Mouse (Mus musculus): ENCODE measurements around the gene Olfr1016.

Olfr1016 gene

GRCm38 (mm10) chr2:85802444-85802843, at the start of gene Olfr1016:
Gene Olfr1016, minus strand, starts transcription at chr2:85802544.
- DNase-seq (ENCODE audit: low read depth, low spot score) = no peak

- no peak for DNase-seq (ENCODE audit: low read depth, low spot score)
Observed at GRCm38 (mm10) chr2:85846730-85847129, 44.4 kb upstream of the Olfr1016 start, which contains the start of gene Olfr1020. Gene Olfr1020, plus strand, starts transcription at chr2:85847030.

- DNase-seq (ENCODE audit: low read depth, low spot score) = no peak
Observed at GRCm38 (mm10) chr2:85845383-85845782, 43.0 kb upstream of the Olfr1016 start, which contains the start of gene Olfr1019. Gene Olfr1019, minus strand, starts transcription at chr2:85845483.

GRCm38 (mm10) chr2:85818179-85818578, 15.8 kb upstream of the Olfr1016 start, which contains the start of gene Olfr1018:
Gene Olfr1018, plus strand, starts transcription at chr2:85818479.
- DNase-seq (ENCODE audit: low read depth, low spot score) = no peak

GRCm38 (mm10) chr2:85804501-85804900, 2.2 kb upstream of the Olfr1016 start:
- no peak for DNase-seq (ENCODE audit: low read depth, low spot score)

GRCm38 (mm10) chr2:85792331-85792730, 10.0 kb downstream of the Olfr1016 start:
- peak; percentile 8 for DNase-seq (ENCODE audit: low read depth, low spot score)

- DNase-seq (ENCODE audit: low read depth, low spot score) = no peak
Observed at GRCm38 (mm10) chr2:85781717-85782116, 20.6 kb downstream of the Olfr1016 start, which contains the start of gene Olfr1015. Gene Olfr1015, plus strand, starts transcription at chr2:85782017.

GRCm38 (mm10) chr2:85772413-85772812, 29.9 kb downstream of the Olfr1016 start, which contains the start of gene Olfr1014:
Gene Olfr1014, plus strand, starts transcription at chr2:85772713.
- no peak for DNase-seq (ENCODE audit: low read depth, low spot score)

GRCm38 (mm10) chr2:85766798-85767197, 35.5 kb downstream of the Olfr1016 start, which contains the start of gene Olfr1013:
Gene Olfr1013, plus strand, starts transcription at chr2:85767098.
- DNase-seq (ENCODE audit: low read depth, low spot score) = no peak

GRCm38 (mm10) chr2:85762666-85763065, 39.7 kb downstream of the Olfr1016 start, which contains the start of gene Olfr1012:
Gene Olfr1012, minus strand, starts transcription at chr2:85762766.
- no peak for DNase-seq (ENCODE audit: low read depth, low spot score)

- no peak for DNase-seq (ENCODE audit: low read depth, low spot score)
Observed at GRCm38 (mm10) chr2:85753822-85754221, 48.5 kb downstream of the Olfr1016 start.
